Mouse (Mus musculus): Measurements from ENCODE around the gene Ctso.

GRCm38 (mm10) chr3:81995371-81995770, 63.0 kb downstream of the Ctso start:
- TF ChIP-seq POLR2A (IDR thresholded peaks at IDR 0.05; ENCODE audit: insufficient read depth, low read length) (no peak), EP300 (IDR thresholded peaks at IDR 0.05; ENCODE audit: insufficient read depth, low read depth, low read length) (no peak)

Measured in ES-Bruce4 (cell line).